Mouse (Mus musculus): ENCODE measurements around the gene Sec1. TPM values are rescaled to one million over a fixed set of nuclear protein-coding genes. Genes with fewer than 3 reads are reported as not detected.
A peak's percentile ranks its signal among the peaks of the same experiment; 100 is the strongest.

The Sec1 gene
- polyA plus RNA-seq (2015; fragmentation: Nextera tagmentation; extraction: Ambion mirVana): 0.43 and 0.45 TPM in 2 replicates

DNA sequence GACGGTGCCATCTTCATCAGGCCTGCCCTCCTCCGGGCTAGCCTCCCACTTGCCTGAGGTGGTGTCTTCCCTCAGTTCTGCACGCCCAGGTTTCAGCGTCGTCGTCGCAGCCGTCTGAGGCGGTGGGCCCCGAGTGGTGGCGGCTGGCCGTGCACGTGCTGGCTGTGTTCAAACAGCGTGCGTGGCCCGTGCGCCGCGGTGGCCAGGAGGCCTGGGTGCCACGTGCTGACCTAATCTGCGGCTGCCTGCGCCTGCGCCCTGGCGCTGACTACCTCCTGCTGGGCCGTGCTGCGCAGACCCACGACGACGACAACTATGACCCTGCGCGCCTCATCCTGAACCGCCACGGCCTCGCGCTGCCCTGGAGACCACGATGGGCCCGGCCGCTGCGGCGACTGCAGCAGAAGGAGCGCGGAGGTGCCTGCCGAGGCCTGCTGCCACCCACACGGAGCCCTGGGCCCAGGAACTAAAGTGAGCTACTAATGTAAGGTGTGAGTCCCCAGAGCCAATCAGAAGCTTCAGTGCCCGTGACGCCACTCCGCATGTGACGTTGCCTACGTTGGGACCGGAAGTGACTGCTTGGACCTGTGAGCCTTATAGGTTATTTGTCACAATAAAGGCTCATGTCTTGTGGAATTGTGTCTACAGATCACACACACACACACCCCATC, at the start of gene Sec1:
Gene Sec1, minus strand, starts transcription at position 482 of the 671 bp plus-strand sequence.
- no peaks in the 10 kb centered on the region for H3K4me1 ChIP-seq (ENCODE audit: control insufficient read depth, insufficient read depth, low read depth, low read length)
- H3K9me3 ChIP-seq (ENCODE audit: control insufficient read depth, low read length): no peaks in the 10 kb centered on the region
- 0 out of 2 replicates have a peak, but pooled peaks cover 2% of the 10 kb centered on the region for H3K27me3 ChIP-seq (replicated peaks; ENCODE audit: control insufficient read depth, insufficient read depth, low read length)
- no peak within 1 kb of the TSS for H3K27ac ChIP-seq (ENCODE audit: low read depth, low read length)
- no peak within 1 kb of the TSS for H3K4me3 ChIP-seq (ENCODE audit: low read length)
- H3K36me3 ChIP-seq (ENCODE audit: control insufficient read depth, insufficient read depth, low read length): no peaks in the 10 kb centered on the region
- no peak for ATAC-seq
- WGBS: 86% methylated on average over 50 of the region's 50 CpGs
- no peak within 1 kb of the TSS for H3K4me2 ChIP-seq (ENCODE audit: low read length)
- no peak within 1 kb of the TSS for H3K9ac ChIP-seq (ENCODE audit: low read depth, low read length)

DNA sequence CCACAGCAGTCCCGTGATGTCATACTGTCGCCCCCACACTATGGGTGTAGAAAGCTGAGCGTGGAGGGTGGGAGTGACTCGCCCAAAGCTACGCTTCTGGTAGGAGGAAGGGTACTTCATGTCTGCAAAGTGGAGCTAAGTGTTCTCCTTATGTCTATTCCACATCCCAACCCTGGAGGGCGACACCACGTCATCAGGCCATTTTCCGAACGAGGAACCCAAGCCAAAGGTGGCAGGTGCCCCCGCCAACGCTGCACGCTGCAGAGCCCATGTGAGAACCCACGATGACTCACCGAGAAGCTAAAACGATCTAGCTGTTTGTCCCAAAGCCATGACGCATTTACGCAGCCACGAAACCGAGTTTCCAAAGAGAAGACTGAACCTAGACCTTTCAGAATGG, 48.1 kb upstream of the Sec1 start:
- peak overlapping the region; percentile 33 for H3K4me2 ChIP-seq (ENCODE audit: low read length)
- WGBS: 31% methylated on average over 19 of the region's 19 CpGs
- H3K4me3 ChIP-seq (ENCODE audit: low read length): no peak overlapping the region
- no peaks in the 10 kb centered on the region for H3K9me3 ChIP-seq (ENCODE audit: control insufficient read depth, low read length)
- H3K36me3 ChIP-seq (ENCODE audit: control insufficient read depth, insufficient read depth, low read length): no peaks in the 10 kb centered on the region
- H3K9ac ChIP-seq (ENCODE audit: low read depth, low read length): no peak overlapping the region
- no peaks in the 10 kb centered on the region for H3K4me1 ChIP-seq (ENCODE audit: control insufficient read depth, insufficient read depth, low read depth, low read length)
- ATAC-seq: no peak
- H3K27me3 ChIP-seq (replicated peaks; ENCODE audit: control insufficient read depth, insufficient read depth, low read length): no peaks in the 10 kb centered on the region
- no peak overlapping the region for H3K27ac ChIP-seq (ENCODE audit: low read depth, low read length)

DNA sequence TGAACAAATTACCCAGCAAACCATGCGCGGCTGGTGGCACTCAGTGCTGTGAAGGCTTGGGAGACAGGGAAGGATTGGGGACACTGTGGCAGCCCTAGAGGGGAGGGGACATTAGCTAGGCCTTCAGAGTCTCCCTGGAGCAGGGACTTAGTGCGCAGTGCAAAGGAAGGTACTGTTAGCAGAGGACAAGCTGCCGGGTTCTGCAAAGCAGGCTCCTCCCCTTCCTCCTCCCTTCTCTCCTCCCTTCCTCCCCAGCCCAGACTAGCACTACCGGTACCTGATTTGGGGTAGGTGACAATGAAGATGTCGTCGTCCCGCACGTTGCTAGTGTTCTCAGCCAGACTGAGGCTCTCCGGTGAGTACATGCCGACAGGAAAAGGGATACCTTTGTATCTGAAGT, 47.6 kb upstream of the Sec1 start:
- Histone ChIP-seq H3K4me1 (ENCODE audit: control insufficient read depth, insufficient read depth, low read depth, low read length) (no peaks in the 10 kb centered on the region), H3K4me2 (ENCODE audit: low read length) (peak overlapping the region; percentile 33), H3K9ac (ENCODE audit: low read depth, low read length) (no peak overlapping the region), H3K36me3 (ENCODE audit: control insufficient read depth, insufficient read depth, low read length) (no peaks in the 10 kb centered on the region), H3K27me3 (replicated peaks; ENCODE audit: control insufficient read depth, insufficient read depth, low read length) (no peaks in the 10 kb centered on the region), H3K27ac (ENCODE audit: low read depth, low read length) (no peak overlapping the region), H3K4me3 (ENCODE audit: low read length) (peak overlapping the region; percentile 12; the same call in 1 of the 2 replicates), H3K9me3 (ENCODE audit: control insufficient read depth, low read length) (no peaks in the 10 kb centered on the region)
- no peak for ATAC-seq
- WGBS: 34% methylated on average over 11 of the region's 11 CpGs

DNA sequence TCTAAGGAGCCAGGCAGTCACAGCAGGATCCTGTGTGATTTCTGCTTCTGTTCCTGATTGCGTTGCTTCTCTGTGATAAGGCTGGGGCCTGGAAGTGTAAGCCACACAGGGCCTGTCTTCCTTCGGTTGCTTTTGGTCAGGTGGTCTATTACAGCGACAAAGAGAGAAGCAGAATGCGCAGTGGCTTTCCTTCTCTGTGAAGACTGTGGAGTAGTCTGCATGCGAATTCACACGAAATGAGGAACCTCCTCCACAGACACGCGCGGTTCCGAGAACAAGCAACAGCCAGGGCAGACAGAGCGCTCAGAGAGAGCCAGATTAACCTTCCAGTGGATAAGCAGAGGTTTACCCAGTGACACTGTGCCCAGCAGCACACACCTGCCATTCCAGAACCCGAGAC, 47.1 kb upstream of the Sec1 start:
- H3K4me3 ChIP-seq (ENCODE audit: low read length): no peak overlapping the region
- H3K9ac ChIP-seq (ENCODE audit: low read depth, low read length): no peak overlapping the region
- H3K4me2 ChIP-seq (ENCODE audit: low read length): no peak overlapping the region
- WGBS: 87% methylated on average over 12 of the region's 12 CpGs
- no peaks in the 10 kb centered on the region for H3K36me3 ChIP-seq (ENCODE audit: control insufficient read depth, insufficient read depth, low read length)
- no peaks in the 10 kb centered on the region for H3K9me3 ChIP-seq (ENCODE audit: control insufficient read depth, low read length)
- no peak for ATAC-seq
- no peaks in the 10 kb centered on the region for H3K27me3 ChIP-seq (replicated peaks; ENCODE audit: control insufficient read depth, insufficient read depth, low read length)
- H3K4me1 ChIP-seq (ENCODE audit: control insufficient read depth, insufficient read depth, low read depth, low read length): no peaks in the 10 kb centered on the region
- H3K27ac ChIP-seq (ENCODE audit: low read depth, low read length): no peak overlapping the region

DNA sequence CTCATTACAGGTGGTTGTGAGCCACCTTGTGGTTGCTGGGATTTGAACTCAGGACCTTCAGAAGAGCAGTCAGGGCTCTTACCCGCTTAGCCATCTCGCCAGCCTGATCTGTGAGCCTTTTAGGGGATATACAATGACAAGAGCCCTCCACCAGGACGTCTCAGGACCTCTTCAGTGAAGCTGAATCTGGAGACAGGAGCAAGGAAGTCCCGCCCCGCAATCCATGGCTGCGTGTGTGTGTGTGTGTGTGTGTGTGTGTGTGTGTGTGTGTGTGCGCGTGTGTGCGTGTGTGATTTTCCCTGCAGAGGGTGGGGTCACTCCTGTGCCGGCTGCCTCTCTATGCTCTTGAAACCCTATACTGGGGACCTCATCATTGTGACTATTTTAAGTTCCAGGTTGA, 45.6 kb upstream of the Sec1 start:
- no peak for ATAC-seq

DNA sequence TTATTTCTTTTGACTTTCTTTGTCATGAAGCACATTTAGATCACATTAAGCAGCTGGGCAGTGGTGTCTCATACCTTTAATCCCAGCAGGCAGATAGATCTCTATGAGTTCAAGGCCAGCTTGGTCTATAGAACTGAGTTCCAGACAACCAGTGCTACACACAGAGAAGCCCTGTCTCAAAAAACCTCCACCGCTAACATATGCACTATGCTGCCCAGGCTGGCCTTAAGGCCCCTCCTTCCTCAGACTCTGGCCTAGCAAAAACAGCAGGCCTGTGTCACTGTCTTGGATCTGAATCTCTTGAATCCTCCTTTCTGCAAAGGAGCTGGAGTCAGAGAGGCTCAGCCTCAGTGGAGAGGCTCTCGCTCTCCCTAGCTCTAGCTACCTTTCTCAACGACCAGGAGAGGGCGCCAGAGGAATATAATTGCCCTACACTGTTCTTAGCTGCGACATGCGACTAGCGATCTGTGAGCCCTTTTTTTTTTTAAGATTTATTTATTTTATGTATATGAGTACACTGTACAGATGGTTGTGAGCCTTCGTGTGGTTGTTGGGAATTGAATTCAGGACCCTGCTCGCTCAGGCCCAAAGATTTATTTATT, 45.1 kb upstream of the Sec1 start:
- no peak overlapping the region for H3K4me2 ChIP-seq (ENCODE audit: low read length)
- H3K4me3 ChIP-seq (ENCODE audit: low read length): no peak overlapping the region
- H3K4me1 ChIP-seq (ENCODE audit: control insufficient read depth, insufficient read depth, low read depth, low read length): no peaks in the 10 kb centered on the region
- H3K9ac ChIP-seq (ENCODE audit: low read depth, low read length): no peak overlapping the region
- 8% methylated on average over 9 of the region's 9 CpGs for WGBS
- no peak overlapping the region for H3K27ac ChIP-seq (ENCODE audit: low read depth, low read length)
- H3K9me3 ChIP-seq (ENCODE audit: control insufficient read depth, low read length): no peaks in the 10 kb centered on the region
- no peaks in the 10 kb centered on the region for H3K36me3 ChIP-seq (ENCODE audit: control insufficient read depth, insufficient read depth, low read length)
- ATAC-seq: peak; percentile 92
- no peaks in the 10 kb centered on the region for H3K27me3 ChIP-seq (replicated peaks; ENCODE audit: control insufficient read depth, insufficient read depth, low read length)

More for the DNA sequence above, 45.6 kb upstream of the Sec1 start:
- H3K9ac ChIP-seq (ENCODE audit: low read depth, low read length): no peak overlapping the region
- no peak overlapping the region for H3K27ac ChIP-seq (ENCODE audit: low read depth, low read length)
- H3K4me2 ChIP-seq (ENCODE audit: low read length): no peak overlapping the region
- 71% methylated on average over 10 of the region's 10 CpGs for WGBS
- no peaks in the 10 kb centered on the region for H3K27me3 ChIP-seq (replicated peaks; ENCODE audit: control insufficient read depth, insufficient read depth, low read length)
- H3K4me1 ChIP-seq (ENCODE audit: control insufficient read depth, insufficient read depth, low read depth, low read length): no peaks in the 10 kb centered on the region
- H3K9me3 ChIP-seq (ENCODE audit: control insufficient read depth, low read length): no peaks in the 10 kb centered on the region
- no peaks in the 10 kb centered on the region for H3K36me3 ChIP-seq (ENCODE audit: control insufficient read depth, insufficient read depth, low read length)
- H3K4me3 ChIP-seq (ENCODE audit: low read length): no peak overlapping the region

DNA sequence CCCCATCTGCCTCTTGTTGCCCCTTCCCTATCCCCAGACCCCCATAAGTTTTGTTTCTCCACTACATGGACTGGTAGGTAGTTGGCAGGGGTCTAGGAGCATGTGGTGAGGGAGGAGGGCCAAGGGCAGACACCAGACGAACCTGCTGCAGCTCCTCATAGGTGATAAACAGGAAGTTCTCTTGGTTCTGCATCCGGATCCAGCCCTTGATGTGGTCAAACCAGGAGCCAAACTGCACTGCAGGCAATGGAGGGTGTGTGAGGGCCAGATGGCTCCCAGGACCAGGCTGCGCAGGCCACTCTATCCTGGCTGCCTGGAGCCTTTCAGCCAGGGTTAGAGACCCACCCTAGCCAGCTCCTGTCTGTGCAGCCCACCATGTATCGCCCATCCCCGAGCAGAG, 39.3 kb upstream of the Sec1 start:
- Histone ChIP-seq H3K4me3 (ENCODE audit: low read length) (no peak overlapping the region), H3K9ac (ENCODE audit: low read depth, low read length) (no peak overlapping the region), H3K4me2 (ENCODE audit: low read length) (no peak overlapping the region), H3K36me3 (ENCODE audit: control insufficient read depth, insufficient read depth, low read length) (no peaks in the 10 kb centered on the region), H3K4me1 (ENCODE audit: control insufficient read depth, insufficient read depth, low read depth, low read length) (no peaks in the 10 kb centered on the region), H3K9me3 (ENCODE audit: control insufficient read depth, low read length) (no peaks in the 10 kb centered on the region), H3K27me3 (replicated peaks; ENCODE audit: control insufficient read depth, insufficient read depth, low read length) (no peaks in the 10 kb centered on the region), H3K27ac (ENCODE audit: low read depth, low read length) (no peak overlapping the region)
- no peak for ATAC-seq
- 87% methylated on average over 5 of the region's 5 CpGs for WGBS

DNA sequence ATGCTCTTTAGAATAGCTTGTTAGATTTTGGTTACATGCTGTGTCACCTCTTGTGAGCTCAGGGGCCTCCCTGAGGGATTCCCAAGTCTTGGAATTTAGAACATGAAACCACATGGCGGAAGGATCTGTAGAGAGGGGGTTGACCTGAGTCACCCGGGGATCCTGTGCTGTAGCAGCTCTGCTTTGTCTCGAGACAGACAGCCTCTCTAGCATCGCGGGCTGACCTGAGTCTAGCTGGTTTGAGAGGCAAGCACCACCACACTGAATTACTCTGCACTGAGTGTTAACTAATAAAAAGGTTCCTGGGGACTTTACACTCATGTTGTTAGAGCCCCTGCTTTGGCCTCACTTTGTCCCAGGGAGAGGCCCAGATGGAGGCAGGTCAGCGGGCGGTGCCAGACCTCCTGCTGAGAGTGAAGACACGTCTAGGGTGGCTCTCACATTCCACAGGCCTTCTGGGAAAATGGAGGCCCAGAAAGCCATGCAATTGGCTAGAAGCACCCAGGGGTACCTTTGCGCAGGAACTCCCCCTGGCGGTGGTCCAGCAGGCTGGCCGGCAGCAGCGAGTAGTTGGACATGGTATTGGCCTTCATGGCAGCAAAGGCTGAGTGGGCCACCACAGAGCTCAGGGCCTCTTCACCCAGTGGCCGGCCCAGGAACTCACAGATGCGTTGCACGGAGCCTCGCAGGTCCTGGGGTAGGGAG, 36.7 kb upstream of the Sec1 start:
- no peak overlapping the region for H3K4me3 ChIP-seq (ENCODE audit: low read length)
- no peak overlapping the region for H3K9ac ChIP-seq (ENCODE audit: low read depth, low read length)
- no peaks in the 10 kb centered on the region for H3K4me1 ChIP-seq (ENCODE audit: control insufficient read depth, insufficient read depth, low read depth, low read length)
- ATAC-seq: no peak
- no peak overlapping the region for H3K27ac ChIP-seq (ENCODE audit: low read depth, low read length)
- H3K36me3 ChIP-seq (ENCODE audit: control insufficient read depth, insufficient read depth, low read length): 0 out of 2 replicates have a peak, but pooled peaks cover 2% of the 10 kb centered on the region
- whole genome bisulfite sequencing: 17% methylated on average over 16 of the region's 16 CpGs
- no peak overlapping the region for H3K4me2 ChIP-seq (ENCODE audit: low read length)
- no peaks in the 10 kb centered on the region for H3K9me3 ChIP-seq (ENCODE audit: control insufficient read depth, low read length)
- no peaks in the 10 kb centered on the region for H3K27me3 ChIP-seq (replicated peaks; ENCODE audit: control insufficient read depth, insufficient read depth, low read length)

DNA sequence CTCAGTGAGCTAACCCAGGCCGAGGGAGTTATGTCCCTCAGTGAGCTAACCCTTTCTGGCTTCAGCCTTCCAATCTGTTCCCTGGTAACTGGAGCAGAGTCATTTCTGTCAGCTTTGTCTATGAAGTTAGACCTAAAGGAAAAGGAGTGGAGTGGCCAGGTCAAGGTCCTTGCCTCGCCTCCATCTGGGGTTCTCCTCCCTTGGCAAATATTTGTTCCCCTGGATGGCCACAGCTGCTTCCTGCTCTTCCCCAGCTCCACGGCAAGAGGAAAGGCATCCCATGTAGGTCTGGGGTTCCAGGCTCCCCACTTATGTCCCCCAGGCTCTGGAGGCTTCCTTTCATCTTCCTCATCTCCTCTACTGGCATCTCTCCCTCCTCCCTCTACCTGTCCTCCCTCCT, 33.4 kb upstream of the Sec1 start:
- H3K4me2 ChIP-seq (ENCODE audit: low read length): no peak overlapping the region
- 90% methylated on average over 3 of the region's 3 CpGs for WGBS
- no peak overlapping the region for H3K27ac ChIP-seq (ENCODE audit: low read depth, low read length)
- no peak for ATAC-seq
- no peak overlapping the region for H3K9ac ChIP-seq (ENCODE audit: low read depth, low read length)
- no peaks in the 10 kb centered on the region for H3K27me3 ChIP-seq (replicated peaks; ENCODE audit: control insufficient read depth, insufficient read depth, low read length)
- H3K4me3 ChIP-seq (ENCODE audit: low read length): no peak overlapping the region
- no peaks in the 10 kb centered on the region for H3K9me3 ChIP-seq (ENCODE audit: control insufficient read depth, low read length)
- peaks cover 12% of the 10 kb centered on the region for H3K36me3 ChIP-seq (ENCODE audit: control insufficient read depth, insufficient read depth, low read length)
- no peaks in the 10 kb centered on the region for H3K4me1 ChIP-seq (ENCODE audit: control insufficient read depth, insufficient read depth, low read depth, low read length)
